Mouse (Mus musculus): ENCODE results near the gene Capn3.

Capn3 gene

DNA sequence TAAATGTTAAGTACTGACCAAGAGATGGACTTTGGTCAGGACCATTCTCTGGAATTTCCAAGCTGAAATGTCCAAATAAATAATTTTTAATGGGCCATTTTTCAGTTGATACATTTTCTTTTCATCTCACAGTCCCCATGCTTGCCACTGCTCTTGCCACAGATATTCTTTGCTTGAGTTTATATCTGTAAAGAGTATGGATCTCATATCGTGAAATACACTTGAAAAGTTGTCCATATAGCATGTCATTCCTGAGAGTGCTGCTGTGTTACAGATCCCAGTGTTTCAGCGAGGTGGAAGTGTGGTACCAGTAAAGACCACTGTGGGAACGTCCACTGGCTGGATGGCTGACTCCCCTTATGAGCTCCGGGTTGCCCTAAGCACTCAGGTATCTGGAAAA lies at the start of gene Capn3:
Gene Capn3 (plus strand): TSS at position 301 of the 400 bp plus-strand sequence.
- no peak for DNase-seq (ENCODE audit: inconsistent age in 2 of 2, low spot score in 1 of 2)

DNA sequence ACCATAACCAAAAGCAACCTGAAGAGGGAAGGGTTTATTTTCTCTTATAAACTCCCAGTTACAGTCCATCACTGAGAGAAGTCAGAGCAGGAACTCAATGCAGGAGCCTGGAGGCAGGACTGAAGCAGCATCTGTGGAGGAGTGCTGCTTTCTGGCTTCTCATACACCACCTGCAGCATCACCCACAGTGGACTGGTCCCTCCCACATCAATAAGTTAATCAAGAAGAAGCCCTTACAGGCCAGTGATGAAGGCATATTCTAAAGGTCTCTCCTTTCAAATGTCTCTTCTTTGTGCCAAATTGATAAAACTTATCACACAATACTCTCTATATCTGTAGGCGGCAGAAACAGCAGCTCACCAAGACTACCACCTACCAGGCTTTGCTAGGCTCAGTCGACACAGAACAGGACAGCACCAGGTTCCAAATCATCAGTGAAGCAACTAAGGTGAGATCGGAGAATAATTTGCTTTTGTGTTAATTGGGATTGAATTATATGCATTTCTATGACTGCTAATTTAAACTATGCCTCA lies 44.7 kb upstream of the Capn3 start:
- no peak for DNase-seq (ENCODE audit: inconsistent age in 2 of 2, low spot score in 1 of 2)

DNA sequence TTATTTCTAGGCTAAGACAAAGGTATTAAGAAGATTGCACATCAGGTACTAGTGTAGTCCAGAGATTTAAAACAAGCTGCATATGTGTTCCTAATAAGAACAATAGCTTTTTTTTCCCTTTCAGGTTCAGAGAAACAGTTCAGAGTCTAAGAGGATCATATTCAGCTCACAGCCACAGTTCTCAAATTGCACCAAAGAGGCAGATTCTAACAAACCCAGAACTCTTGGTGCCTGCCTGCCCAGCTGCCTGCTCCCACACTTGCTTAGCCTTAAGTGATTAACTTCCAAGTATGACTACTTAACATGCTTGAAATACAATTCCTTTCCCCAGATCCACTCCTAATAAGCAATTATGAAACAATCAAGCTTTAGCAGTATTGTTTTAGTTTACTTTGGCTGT lies 41.7 kb upstream of the Capn3 start:
- no peak for DNase-seq (ENCODE audit: inconsistent age in 2 of 2, low spot score in 1 of 2)

DNA sequence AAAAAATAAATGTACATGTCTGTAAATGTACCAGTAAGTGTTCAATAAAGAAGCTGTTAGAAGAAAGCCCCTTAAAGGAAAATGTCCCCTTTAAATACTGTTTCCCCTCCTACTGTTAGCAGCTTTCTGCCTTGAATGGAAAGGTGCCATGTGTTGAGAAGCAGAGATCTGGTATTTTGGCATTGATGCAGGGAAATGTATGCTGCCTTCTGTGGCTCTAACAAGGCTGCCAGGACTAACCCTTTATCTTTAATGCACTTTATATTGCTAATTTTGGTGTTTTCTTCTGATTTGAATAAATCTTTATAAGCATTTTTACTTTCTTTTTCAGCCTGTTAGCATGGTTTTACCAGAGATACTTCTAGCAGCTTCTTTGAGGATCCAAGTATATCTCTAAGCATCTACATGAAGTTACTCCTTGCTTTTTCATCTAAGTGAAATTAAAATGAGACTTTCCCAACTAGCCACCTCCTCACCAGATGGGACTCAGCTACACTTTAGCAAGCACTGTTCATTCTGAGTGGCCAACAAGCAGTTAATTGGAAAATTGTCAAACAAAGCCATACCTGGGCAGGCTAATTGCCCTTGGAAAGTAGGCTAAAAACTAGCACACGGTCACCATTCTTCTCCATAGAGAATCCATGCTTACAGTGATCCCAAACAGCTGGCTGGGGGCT lies 40.9 kb upstream of the Capn3 start:
- DNase-seq (ENCODE audit: inconsistent age in 2 of 2, low spot score in 1 of 2): no peak

DNA sequence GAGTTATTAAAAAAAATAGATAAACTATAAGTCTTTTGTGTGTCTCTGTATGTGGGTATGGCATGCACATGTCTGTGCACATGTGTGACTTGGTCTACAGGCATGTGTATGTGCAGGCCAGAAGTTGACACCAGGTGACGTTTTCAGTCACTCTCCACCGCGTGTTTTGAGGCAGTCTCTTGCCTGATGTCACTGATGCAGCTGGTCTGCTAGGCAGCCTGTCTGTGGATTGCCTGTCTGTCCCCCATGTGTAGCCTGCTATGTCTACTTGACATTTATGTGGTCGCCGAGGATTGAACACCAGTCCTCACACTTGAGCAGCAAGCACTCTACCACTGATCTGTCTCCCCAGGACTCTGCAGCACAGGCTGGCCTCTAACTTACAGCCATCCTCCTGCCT lies 31.4 kb upstream of the Capn3 start:
- no peak for DNase-seq (ENCODE audit: inconsistent age in 2 of 2, low spot score in 1 of 2)

DNA sequence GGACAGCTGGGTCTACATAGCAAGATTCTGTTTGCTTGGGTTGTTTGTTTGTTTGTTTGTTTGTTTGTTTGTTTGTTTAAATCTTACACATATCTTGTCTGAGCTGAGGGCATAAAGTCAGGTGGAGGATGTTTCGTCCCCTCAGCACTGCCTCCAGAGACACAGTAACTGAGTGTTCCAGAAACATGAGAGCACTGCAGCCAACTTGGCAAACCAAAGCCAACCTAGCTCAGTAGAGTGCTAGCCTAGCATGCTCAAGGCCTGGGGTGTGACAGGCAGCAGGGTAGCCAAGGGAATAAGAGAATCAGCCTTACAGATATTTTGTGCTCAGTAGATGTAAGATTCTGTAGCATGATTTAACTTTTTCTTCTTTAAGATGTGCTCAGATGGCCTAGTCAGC lies 11.3 kb upstream of the Capn3 start:
- DNase-seq (ENCODE audit: inconsistent age in 2 of 2, low spot score in 1 of 2): no peak

DNA sequence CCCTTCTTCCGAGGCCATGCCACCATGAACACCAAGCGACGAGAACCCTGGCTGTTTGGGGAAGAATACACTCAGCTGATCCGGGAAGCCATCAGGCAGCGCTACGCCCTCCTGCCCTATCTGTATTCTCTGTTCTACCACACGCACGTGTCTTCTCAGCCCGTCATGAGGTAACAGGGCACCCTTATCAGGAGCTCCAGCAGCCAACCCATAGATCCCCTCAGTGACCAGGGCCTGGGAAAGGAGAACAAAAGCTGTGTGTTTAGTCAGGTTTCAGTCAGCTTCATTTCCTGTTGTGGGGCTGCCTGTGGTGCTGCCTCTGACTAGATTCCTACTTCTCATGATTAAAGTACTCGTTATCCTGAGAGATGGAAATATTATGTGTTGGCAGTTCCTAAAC lies 9.4 kb upstream of the Capn3 start:
- DNase-seq (ENCODE audit: inconsistent age in 2 of 2, low spot score in 1 of 2): no peak

DNA sequence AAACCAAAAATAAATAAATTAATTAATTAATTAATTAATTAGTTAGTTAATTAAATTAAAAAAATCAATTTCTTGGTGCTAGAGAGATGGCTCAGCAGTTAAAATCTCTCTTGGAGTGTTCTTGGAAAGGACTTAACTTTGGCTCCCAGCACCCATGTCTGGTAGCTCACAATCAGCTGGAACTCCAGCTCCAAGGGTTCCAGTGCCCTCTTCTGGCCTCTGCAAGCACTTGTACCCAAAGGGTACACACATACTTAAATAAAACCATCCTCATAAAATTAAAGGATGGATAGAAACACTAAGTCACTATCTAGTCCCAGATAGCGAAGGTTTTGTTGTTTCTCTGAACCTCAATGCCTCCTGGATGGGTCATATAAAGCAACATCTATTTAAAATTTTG lies 8.5 kb upstream of the Capn3 start:
- no peak for DNase-seq (ENCODE audit: inconsistent age in 2 of 2, low spot score in 1 of 2)

DNA sequence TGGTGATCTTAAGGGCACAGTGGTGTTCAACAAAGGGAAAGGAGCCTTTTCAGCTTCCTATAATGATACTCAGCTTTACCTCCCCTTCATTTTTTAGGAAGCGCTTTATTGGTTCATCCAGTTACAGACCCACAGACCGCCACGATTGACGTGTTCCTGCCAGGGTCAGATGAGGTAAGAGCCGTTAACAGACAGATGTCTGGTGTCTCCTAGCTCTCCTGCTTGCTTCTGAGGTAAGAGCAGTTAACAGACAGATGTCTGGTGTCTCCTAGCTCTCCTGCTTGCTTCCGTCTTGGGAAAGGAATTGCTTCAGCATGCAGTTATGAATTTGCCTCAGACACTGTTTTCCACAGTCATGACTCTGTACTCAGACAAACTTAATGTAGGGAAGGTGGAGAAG lies 5.1 kb upstream of the Capn3 start:
- no peak for DNase-seq (ENCODE audit: inconsistent age in 2 of 2, low spot score in 1 of 2)

DNA sequence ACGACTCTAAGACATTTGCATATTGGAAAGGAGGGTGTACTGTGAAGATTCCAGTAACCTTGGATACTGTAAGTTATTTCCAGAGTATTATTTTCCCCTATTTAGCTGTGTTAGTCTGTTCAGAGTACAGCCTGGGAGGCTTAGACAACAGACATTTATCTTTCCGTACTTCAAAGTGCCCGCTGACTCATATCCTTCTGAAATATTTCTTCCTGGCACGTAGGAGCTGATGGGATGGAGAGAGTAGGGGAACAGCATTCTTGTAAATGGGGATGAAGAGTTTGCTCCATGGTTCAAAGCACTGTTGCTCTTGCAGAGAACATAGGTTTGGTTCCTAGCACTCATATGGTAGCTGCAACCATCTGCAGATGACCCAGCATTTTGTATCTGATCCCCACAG lies 3.2 kb upstream of the Capn3 start:
- peak; percentile 42 to 76 for DNase-seq (ENCODE audit: inconsistent age in 2 of 2, low spot score in 1 of 2)

DNA sequence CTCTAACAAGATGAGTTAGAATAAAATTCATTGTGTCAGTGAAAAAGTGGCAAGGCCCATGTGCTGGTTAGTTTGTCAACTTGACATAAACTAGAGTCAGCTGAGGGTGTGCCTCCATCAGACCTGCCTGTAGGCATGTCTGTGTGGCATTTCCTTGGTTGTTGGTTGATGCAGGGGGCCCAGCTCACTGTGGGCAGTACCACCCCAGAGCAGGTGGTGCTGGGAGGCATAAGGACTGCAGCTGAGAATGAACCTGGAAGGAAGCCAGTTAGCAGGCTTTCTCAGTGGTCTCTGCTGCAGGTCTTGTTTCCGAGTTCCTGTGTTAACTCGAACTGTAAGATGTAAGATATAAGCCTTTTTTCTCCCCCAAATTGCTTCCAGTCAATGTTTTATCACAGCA lies 832 bp upstream of the Capn3 start:
- DNase-seq (ENCODE audit: inconsistent age in 2 of 2, low spot score in 1 of 2): no peak

DNA sequence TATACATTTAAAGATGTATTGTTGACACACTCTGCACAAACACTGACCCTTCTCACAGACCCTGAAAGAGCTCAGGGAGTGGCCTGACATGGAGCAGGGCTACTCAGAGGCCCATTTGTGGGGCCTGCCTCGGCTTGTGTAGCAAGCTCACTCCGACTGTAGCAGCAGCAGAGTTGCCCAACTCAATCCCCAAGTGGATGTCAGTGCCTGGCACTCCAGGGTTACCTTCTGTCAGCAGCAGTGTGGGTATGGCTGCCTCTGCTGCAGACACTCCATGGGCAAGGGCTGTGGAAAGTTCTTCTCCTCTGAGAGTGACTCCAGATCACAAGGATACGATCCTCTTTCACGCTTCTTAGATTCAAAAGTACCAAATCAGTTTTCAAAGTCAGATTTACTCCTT lies 4.4 kb downstream of the Capn3 start:
- DNase-seq (ENCODE audit: inconsistent age in 2 of 2, low spot score in 1 of 2): no peak

DNA sequence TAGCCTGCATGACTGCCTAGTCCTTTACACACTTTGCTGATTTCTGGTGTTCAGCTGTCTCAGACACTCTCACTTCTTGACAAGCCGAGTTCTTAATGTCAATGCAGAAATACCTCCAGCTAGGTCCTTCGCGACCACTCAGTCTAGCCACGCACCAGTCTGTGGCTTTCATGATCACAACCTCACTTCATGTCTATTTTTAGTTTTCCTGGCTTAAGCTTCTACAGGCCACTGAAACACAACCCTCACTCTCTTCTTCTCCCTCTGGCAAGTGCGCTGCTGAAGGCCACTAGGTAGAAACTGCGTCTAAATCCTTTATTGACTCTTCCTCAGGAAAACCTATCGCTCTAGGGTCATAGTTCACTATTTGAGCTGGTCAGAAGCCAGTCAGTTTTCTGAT lies 7.5 kb downstream of the Capn3 start:
- no peak for DNase-seq (ENCODE audit: inconsistent age in 2 of 2, low spot score in 1 of 2)

DNA sequence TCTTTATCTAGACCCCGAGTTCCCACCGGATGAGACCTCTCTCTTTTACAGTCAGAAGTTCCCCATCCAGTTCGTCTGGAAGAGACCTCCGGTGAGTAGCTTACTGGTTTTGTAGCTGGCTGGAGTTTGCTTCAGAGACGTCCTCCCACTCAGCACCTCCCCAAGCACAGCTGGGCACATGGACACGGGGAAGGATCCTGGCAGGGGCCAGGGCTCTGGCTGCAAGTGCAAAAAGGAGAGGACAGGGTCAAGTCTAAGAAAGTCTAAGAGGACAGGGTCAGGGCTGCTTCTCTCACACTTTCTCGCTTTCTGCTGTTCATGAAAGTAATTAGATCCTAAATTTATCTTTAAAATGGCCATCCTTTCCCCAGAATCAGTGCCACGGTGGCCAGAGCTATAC lies 8.3 kb downstream of the Capn3 start:
- no peak for DNase-seq (ENCODE audit: inconsistent age in 2 of 2, low spot score in 1 of 2)

DNA sequence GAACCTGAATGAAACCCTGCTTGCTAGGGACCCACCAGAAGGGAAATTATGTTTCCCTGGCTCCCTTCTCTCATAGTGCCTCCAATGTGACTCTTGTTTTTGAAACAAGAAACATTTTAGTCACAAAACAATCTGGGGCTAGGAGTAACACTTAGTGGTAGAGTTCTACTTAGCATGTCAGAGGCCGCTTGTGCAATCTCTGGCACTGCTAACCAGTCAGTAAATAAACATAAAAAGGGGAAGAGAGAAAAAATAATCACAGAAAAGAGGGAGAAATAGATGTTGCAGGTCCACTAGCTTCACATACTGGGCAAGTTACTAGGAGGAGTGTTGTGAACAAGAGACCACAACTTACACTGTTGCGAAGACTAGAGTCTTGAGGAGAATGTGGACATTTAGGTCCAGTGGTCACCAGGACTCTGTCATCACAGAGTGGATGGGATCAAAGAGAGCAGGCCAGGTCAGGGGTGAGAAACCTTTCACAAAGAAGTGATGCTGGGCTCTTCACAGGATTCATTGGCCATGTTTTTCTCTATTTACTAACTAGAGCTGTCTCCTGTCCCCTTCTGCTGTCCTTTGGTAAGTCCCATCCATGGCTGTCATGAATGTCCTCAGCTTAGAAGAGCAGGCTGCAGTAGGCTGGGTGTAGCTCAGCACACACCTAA lies 9.0 kb downstream of the Capn3 start:
- DNase-seq (ENCODE audit: inconsistent age in 2 of 2, low spot score in 1 of 2): peak in 1 of 2 experiments; percentile 41

DNA sequence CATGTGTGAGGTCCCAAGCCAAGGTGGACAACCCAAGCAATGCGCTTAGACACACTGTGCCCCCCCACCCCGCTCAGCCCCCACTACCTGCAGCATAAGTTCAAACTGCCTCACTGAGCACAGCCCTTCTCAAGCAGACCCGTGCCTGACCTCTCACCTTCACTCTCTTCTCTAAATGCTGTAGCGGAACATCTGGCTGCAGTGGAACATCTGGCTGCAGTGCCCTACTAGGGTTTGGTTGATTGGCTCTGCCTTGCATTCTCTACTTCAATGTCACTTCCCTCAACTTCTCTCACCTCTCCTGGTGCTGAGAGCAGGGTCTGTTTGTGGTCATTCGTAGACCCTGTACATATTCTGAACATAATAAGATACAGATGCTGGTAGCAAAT lies 9.6 kb downstream of the Capn3 start:
- DNase-seq (ENCODE audit: inconsistent age in 2 of 2, low spot score in 1 of 2): no peak

DNA sequence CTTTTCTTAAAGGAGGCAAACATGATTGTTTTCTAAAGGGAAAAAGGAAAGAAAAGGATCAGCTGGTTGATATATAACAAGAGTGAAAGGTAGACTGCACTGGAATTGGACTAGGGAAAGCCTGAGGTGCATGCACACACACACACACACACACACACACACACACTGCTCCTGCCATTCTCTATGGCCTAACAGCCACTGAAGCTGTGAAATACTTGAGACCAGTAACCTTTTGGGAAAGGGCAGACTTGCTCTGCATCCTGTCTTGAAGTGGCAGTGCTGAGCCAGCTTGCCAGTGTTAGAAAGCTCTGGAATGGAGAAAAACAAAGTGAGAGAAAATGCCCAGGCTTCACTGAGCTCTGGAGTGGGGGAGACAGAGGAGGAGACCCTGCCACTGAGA lies 12.2 kb downstream of the Capn3 start:
- no peak for DNase-seq (ENCODE audit: inconsistent age in 2 of 2, low spot score in 1 of 2)

DNA sequence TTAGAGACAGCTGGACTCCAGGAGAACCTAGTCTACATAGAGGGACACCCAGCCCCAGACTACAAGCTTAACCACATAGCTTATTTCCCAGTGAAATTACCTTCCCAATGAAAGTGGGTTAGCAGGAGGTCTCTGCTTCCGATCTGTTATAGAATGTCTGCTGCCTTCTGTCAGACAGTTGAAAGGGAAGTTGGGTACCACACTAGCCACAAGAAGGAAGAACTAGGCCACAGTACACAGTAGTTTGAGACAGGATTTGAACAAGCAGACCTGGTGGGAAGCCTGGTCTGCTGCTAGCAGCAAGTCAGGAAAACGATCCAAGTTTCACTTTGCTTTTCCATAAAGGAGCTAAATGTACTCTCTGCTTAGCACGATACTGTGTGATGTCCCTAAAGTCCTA lies 13.4 kb downstream of the Capn3 start:
- no peak for DNase-seq (ENCODE audit: inconsistent age in 2 of 2, low spot score in 1 of 2)

DNA sequence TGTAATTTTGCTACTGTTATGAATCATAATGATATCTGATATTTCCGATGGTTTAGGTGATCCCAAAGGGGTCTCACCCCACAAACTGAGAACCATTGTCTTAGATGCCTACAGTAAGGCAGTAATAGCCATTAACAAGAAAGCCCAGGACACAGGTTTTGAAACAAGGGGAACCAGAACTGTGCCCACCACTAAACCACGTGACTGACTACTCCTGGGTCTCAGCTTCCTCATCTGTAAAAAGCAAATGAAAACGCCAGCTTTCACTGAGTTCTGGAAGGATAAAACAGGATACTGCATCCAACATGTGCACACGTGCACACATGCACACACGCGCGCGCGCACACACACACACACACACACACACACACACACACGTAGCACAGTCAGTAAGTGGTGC lies 13.9 kb downstream of the Capn3 start:
- DNase-seq (ENCODE audit: inconsistent age in 2 of 2, low spot score in 1 of 2): no peak

DNA sequence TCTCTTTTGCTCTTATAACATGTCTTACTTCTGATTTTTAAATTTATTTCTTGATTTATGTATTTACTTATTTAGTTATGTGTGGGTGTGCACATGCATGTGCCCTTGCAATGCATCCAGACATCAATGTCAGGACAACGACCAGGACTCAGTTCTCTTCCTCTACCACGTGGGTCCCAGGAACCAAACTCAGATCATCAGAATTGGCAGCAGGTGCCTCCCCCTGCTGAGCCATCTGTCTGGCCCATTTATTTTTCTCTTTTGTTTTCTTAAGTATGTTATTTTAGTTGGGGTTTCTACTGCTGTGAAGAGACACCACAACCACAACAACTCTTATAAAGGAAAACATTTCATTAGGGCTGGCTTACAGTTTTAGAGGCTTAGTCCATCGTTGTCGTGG lies 15.0 kb downstream of the Capn3 start:
- DNase-seq (ENCODE audit: inconsistent age in 2 of 2, low spot score in 1 of 2): no peak

DNA sequence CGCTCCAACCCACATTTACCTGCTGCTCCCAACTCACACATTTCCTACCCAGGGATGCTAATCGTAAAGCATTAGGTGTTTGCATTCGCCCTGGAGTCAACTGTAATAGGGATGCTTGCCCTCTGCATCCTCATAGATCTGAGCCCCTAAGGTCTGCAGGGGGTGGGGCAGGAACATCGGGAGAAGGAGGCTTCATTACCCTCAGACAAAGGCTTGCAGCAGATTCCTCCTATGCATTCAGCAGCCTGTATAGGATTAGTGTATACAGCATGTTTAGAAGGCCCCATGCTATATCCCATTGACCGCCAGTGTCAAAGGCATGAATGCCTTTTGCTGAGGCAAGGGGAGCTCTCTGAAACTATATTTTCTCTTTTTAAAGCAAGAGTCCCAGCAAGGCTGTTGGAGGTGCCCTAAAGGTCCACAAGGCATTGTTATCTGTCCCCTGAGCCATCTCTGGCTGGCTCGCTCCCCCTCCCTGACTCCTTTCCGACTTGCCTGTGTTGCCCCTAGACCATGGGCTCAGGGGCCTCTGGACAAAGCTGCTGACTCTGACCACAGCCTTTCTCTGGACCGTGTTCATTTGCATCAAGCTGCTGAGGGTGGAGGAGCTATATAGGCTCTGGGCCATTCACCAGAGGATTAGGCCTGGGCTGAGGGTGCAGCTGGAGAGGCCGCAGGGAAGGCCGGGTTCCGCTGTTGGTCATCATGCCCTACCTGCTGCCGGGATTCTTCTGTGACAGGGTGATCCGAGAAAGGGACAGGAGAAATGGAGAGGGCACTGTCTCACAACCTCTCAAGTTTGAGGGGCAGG lies 20.7 kb downstream of the Capn3 start:
- DNase-seq (ENCODE audit: inconsistent age in 2 of 2, low spot score in 1 of 2): no peak

DNA sequence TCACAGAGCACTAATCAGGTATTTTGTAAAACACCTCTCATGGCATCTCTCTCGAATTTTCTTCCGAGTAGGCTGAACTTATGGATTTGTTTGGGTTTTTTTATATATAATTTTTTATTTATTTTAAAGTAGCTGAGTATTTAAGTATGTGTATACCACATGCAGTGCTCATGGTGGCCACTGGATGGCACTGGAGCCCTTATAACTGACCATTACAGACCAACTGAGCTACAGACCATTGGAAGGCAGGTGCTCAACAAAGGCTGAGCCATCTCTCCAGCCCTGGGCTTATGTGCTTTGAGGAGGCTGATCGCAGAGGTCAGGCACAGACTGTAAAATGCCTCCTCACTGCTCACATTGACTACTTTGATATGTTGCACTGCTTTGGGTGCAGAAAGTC lies 22.8 kb downstream of the Capn3 start:
- DNase-seq (ENCODE audit: inconsistent age in 2 of 2, low spot score in 1 of 2): peak; percentile 70 to 89

Measured in adrenal gland, adult (tissue).